Mouse (Mus musculus): ENCODE data around the gene Smbd1.

- TF ChIP-seq GATA1 (IDR thresholded peaks at IDR 0.05; ENCODE audit: borderline replicate concordance, low read length), result no peak
- no peak for TF ChIP-seq CTCF (IDR thresholded peaks at IDR 0.05; ENCODE audit: low read depth, low read length)
- TF ChIP-seq POLR2AphosphoS5 (IDR thresholded peaks at IDR 0.05; ENCODE audit: insufficient replicate concordance, low read depth, low read length), result no peak
- no peak for TF ChIP-seq TAL1 (conservative IDR thresholded peaks at IDR 0.05; ENCODE audit: low read depth, low read length)
These were observed 3.1 kb upstream of the Smbd1 start for GRCm38 (mm10) chr16:32813362-32813761.

Measured in G1E (cell line).